In genomic region chr5:149007295-149007646, GRCm38 (mm10) we compare ENCODE assay signal across 9 mouse cellular contexts. TPM values are rescaled to one million over a fixed set of nuclear protein-coding genes. Genes with fewer than 3 reads are reported as not detected.
DNase-seq lines count a peak whose midpoint lies in the region; ATAC-seq and TF ChIP-seq lines count a peak whose summit lies in the region.
"Had no signal": no experiment of that assay in that cellular context is flagged by ENCODE, and none has a peak within 500 bp of the region (broad histone marks: within the 10 kb centered on the region; RNA-seq: fewer than 3 reads in every experiment).

No protein-coding gene starts in this region.

- 0 out of 2 replicates have a peak, but pooled peaks cover 3% of the 10 kb centered on the region for H3K4me1 ChIP-seq in brown adipose tissue, adult 24 weeks (ENCODE audit: control insufficient read depth, insufficient read depth, insufficient read length, low read length)
- H3K4me1 ChIP-seq in liver, postnatal 0 days (ENCODE audit: insufficient read depth) = peaks cover 19% of the 10 kb centered on the region

- no peaks in the 10 kb centered on the region for H3K36me3 ChIP-seq in liver, postnatal 0 days (replicated peaks; ENCODE audit: insufficient read depth, low read length)

- DNase-seq in gastrocnemius, adult 2 months = no peak
- no peak for DNase-seq in gastrocnemius, postnatal 10 days
- peak; percentile 22 to 48 for DNase-seq in heart, postnatal 36 days
- DNase-seq in liver, postnatal 0 days = no peak
- DNase-seq in adrenal gland, adult 2 months = no peak
- DNase-seq in lung, postnatal 4 days = no peak

- TF ChIP-seq CTCF in gastrocnemius, adult 2 months (IDR thresholded peaks at IDR 0.05) = no peak
- no peak for TF ChIP-seq CTCF in liver, postnatal 0 days (IDR thresholded peaks at IDR 0.05; ENCODE audit: low read depth)

- H3K4me2 ChIP-seq in liver, postnatal 0 days (ENCODE audit: low read depth, low read length) = peak overlapping the region; percentile 61

- no peak for TF ChIP-seq EP300 in liver, postnatal 0 days (IDR thresholded peaks at IDR 0.05; ENCODE audit: low read depth)

- H3K27me3 ChIP-seq in liver, postnatal 0 days (ENCODE audit: insufficient read depth, low read length) = no peaks in the 10 kb centered on the region

- 0 out of 2 replicates have a peak, but pooled peaks have one; percentile 3 for ATAC-seq in liver, postnatal 0 days
- ATAC-seq in cerebellum, adult (ENCODE audit: insufficient number of reproducible peaks, low FRiP score, low TSS enrichment) = no peak

- H3K4me3 ChIP-seq in gastrocnemius, adult 2 months = peak overlapping the region; percentile 79
- H3K4me3 ChIP-seq in brown adipose tissue, adult 24 weeks (ENCODE audit: insufficient read depth, low read depth, low read length) = peak overlapping the region; percentile 51
- peak overlapping the region; percentile 14; the same call in 1 of the 2 replicates for H3K4me3 ChIP-seq in liver, postnatal 0 days (ENCODE audit: low read depth, low read length)

- intact Hi-C loops in gastrocnemius, adult 2 months (cut with DNase I) = loop anchor here (2.0 kb wide), 1 partner anchor 44 kb away; no protein-coding TSS in a partner anchor
- intact Hi-C loops in heart, postnatal 36 days (cut with DNase I) = loop anchor here (1.0 to 5.0 kb wide), 2 partner anchors 24 to 175 kb away; partner anchors contain the start of genes Hmgb1 and Uspl1

- H3K9me3 ChIP-seq in liver, postnatal 0 days (ENCODE audit: low read length) = peaks cover under 1% of the 10 kb centered on the region; the same call in 1 of the 2 replicates

- peak overlapping the region; percentile 59 for H3K9ac ChIP-seq in liver, postnatal 0 days (replicated peaks)

- H3K27ac ChIP-seq in gastrocnemius, adult 2 months = peak overlapping the region; percentile 97
- H3K27ac ChIP-seq in brown adipose tissue, adult 24 weeks (replicated peaks; ENCODE audit: low read depth, low read length) = peak overlapping the region; percentile 74
- H3K27ac ChIP-seq in liver, postnatal 0 days (ENCODE audit: low read depth) = peak overlapping the region; percentile 69

- WGBS in liver, postnatal 0 days (ENCODE audit: insufficient replicate concordance) = 45% methylated on average over 5 of the region's 5 CpGs

RNA-seq across cellular contexts. Expression of gene Gm42791, which starts 12.3 kb away (rescaled TPM):
- total RNA-seq in gastrocnemius, adult 2 months (2021) = 1 to 10 TPM; 2.8 to 5.1 TPM
- total RNA-seq in gastrocnemius, postnatal 10 days (2021) = 1 to 10 TPM in 1 of 2 experiments, under 1 TPM in 1; 0.89 to 3.7 TPM
- polyA plus RNA-seq in brown adipose tissue, adult 24 weeks (2012; ENCODE audit: insufficient read depth, insufficient read length, missing spikeins) = not detected in 2 replicates
- 1 to 10 TPM; 1.1 to 5.5 TPM for total RNA-seq in heart, postnatal 36 days (2021)
- 0.42 TPM in 1 of 2 replicates, not detected in the other for polyA plus RNA-seq in liver, postnatal 0 days (2015; fragmentation: Nextera tagmentation; extraction: Ambion mirVana)
- total RNA-seq in adrenal gland, adult 2 months (2021) = 1 to 10 TPM; 6.3 to 6.5 TPM
- not detected in 2 replicates for polyA plus RNA-seq in adrenal gland, adult 2 months (2012; rRNA removed)
- polyA plus RNA-seq: frontal cortex, adult 2 months had no signal

Comparison
In these comparisons a context has a peak if more than half of its experiments do, and no peak if none do; other contexts are left out.
1. DNase-seq: peak in heart, postnatal 36 days (2 of 2); none in gastrocnemius, adult 2 months (single experiment), gastrocnemius, postnatal 10 days (single experiment), liver, postnatal 0 days (single experiment), adrenal gland, adult 2 months (single experiment) and lung, postnatal 4 days (0 of 2).
2. H3K4me3 ChIP-seq: peak in every context shown above with its lines; median percentile 79 in gastrocnemius, adult 2 months; 51 in brown adipose tissue, adult 24 weeks; 14 in liver, postnatal 0 days.
3. Peak in every context shown above with its lines, with median percentiles within 50 percentile points of each other: H3K27ac ChIP-seq.